Mouse (Mus musculus) midbrain, embryonic 12.5 days (tissue): Measurements from ENCODE around the gene Rnf4. TPM values are rescaled to one million over a fixed set of nuclear protein-coding genes. Genes with fewer than 3 reads are reported as not detected.

Source experiments
- ATAC-seq: fragments of 200-750 bp; cut with Nextera tagmentation; 2 replicates; pipeline ENCODE4 v1.8.0; 2017; ENCODE audit warnings: low read depth, moderate TSS enrichment, moderate library complexity; ENCODE audit not compliant: low FRiP score
- H3K27ac ChIP-seq: fragments of 300-500 bp; sonication (generic); replicated peaks from 2 replicates; pipeline ENCODE4 v1.5.1; 2016; ENCODE audit warnings: mild to moderate bottlenecking
- H3K27me3 ChIP-seq: fragments of 300-500 bp; sonication (generic); 2 replicates; pipeline ENCODE4 v1.6.1; 2016; ENCODE audit warnings: mild to moderate bottlenecking
- H3K36me3 ChIP-seq: fragments of 300-500 bp; sonication (generic); 2 replicates; pipeline ENCODE4 v1.6.1; 2016
- H3K4me1 ChIP-seq: fragments of 300-500 bp; sonication (generic); 2 replicates; pipeline ENCODE4 v1.6.1; 2016
- H3K4me2 ChIP-seq: fragments of 300-500 bp; sonication (generic); replicated peaks from 2 replicates; pipeline ENCODE4 v1.6.1; 2016; ENCODE audit warnings: mild to moderate bottlenecking, moderate library complexity
- H3K4me3 ChIP-seq: fragments of 300-500 bp; sonication (generic); 2 replicates; pipeline ENCODE4 v1.5.1; 2016; ENCODE audit warnings: mild to moderate bottlenecking
- H3K9ac ChIP-seq: fragments of 300-500 bp; sonication (generic); replicated peaks from 2 replicates; pipeline ENCODE4 v1.6.1; 2016; ENCODE audit warnings: mild to moderate bottlenecking, moderate library complexity
- H3K9me3 ChIP-seq: fragments of 300-500 bp; sonication (generic); 2 replicates; pipeline ENCODE4 v1.6.1; 2016; ENCODE audit warnings: mild to moderate bottlenecking
- WGBS: fragments of 180-500 bp; shearing (Covaris S2); methylation state at CpG from one replicate; pipeline ENCODE4 v1.1.7; 2016; 5-methylcytosine and 5-hydroxymethylcytosine counted together
- polyA plus RNA-seq: library from polyadenylated mRNA; unstranded; fragments of >200 nt; fragmentation: Nextera tagmentation; extraction: Ambion mirVana; gene quantifications from 2 replicates; pipeline ENCODE4 v1.2.1, GENCODE M21; 2016

Gene Rnf4
- polyA plus RNA-seq, 1 experiment from 2014 or later: 172 TPM

- no peaks in the 10 kb centered on the region for H3K27me3 ChIP-seq
- no peak overlapping the region for H3K4me3 ChIP-seq
- H3K9ac ChIP-seq: no peak overlapping the region
- H3K36me3 ChIP-seq: no peaks in the 10 kb centered on the region
- H3K4me1 ChIP-seq: no peaks in the 10 kb centered on the region
- no peak for ATAC-seq
- no peaks in the 10 kb centered on the region for H3K9me3 ChIP-seq
- WGBS: 80% methylated on average over 7 of the region's 7 CpGs
- no peak overlapping the region for H3K27ac ChIP-seq
- H3K4me2 ChIP-seq: no peak overlapping the region
Measured at GRCm38 (mm10) chr5:34302377-34302776, 33.7 kb upstream of the Rnf4 start.

GRCm38 (mm10) chr5:34309016-34309415 is 27.1 kb upstream of the Rnf4 start:
- H3K9ac ChIP-seq: no peak overlapping the region
- no peaks in the 10 kb centered on the region for H3K4me1 ChIP-seq
- 81% methylated on average over 3 of the region's 3 CpGs for WGBS
- no peaks in the 10 kb centered on the region for H3K27me3 ChIP-seq
- no peak overlapping the region for H3K4me3 ChIP-seq
- H3K9me3 ChIP-seq: no peaks in the 10 kb centered on the region
- no peak overlapping the region for H3K27ac ChIP-seq
- no peak for ATAC-seq
- no peak overlapping the region for H3K4me2 ChIP-seq
- H3K36me3 ChIP-seq: no peaks in the 10 kb centered on the region

GRCm38 (mm10) chr5:34319491-34320034 is 16.5 kb upstream of the Rnf4 start:
- no peak overlapping the region for H3K9ac ChIP-seq
- no peak for ATAC-seq
- WGBS: 67% methylated on average over 2 of the region's 2 CpGs
- H3K4me3 ChIP-seq: no peak overlapping the region
- no peaks in the 10 kb centered on the region for H3K9me3 ChIP-seq
- H3K27me3 ChIP-seq: no peaks in the 10 kb centered on the region
- H3K36me3 ChIP-seq: no peaks in the 10 kb centered on the region
- H3K4me2 ChIP-seq: no peak overlapping the region
- no peaks in the 10 kb centered on the region for H3K4me1 ChIP-seq
- H3K27ac ChIP-seq: no peak overlapping the region

GRCm38 (mm10) chr5:34321236-34321635 is 14.9 kb upstream of the Rnf4 start:
- no peaks in the 10 kb centered on the region for H3K27me3 ChIP-seq
- H3K4me1 ChIP-seq: peaks cover 3% of the 10 kb centered on the region
- H3K9me3 ChIP-seq: no peaks in the 10 kb centered on the region
- no peaks in the 10 kb centered on the region for H3K36me3 ChIP-seq
- WGBS: 92% methylated on average over 4 of the region's 4 CpGs
- no peak overlapping the region for H3K4me3 ChIP-seq
- H3K4me2 ChIP-seq: no peak overlapping the region
- no peak for ATAC-seq
- no peak overlapping the region for H3K27ac ChIP-seq
- H3K9ac ChIP-seq: no peak overlapping the region

- no peaks in the 10 kb centered on the region; the same call in 1 of the 2 replicates for H3K27me3 ChIP-seq
- no peak for ATAC-seq
Measured at GRCm38 (mm10) chr5:34325286-34325685, 10.8 kb upstream of the Rnf4 start.

GRCm38 (mm10) chr5:34326249-34326691 is 9.8 kb upstream of the Rnf4 start:
- Histone ChIP-seq H3K9ac (no peak overlapping the region), H3K27me3 (no peaks in the 10 kb centered on the region; the same call in 1 of the 2 replicates), H3K9me3 (no peaks in the 10 kb centered on the region), H3K4me3 (no peak overlapping the region), H3K36me3 (no peaks in the 10 kb centered on the region), H3K4me1 (peaks cover 14% of the 10 kb centered on the region), H3K27ac (0 out of 2 replicates have a peak overlapping the region, but pooled peaks have one; percentile 11), H3K4me2 (no peak overlapping the region)
- WGBS: 21% methylated on average over 4 of the region's 4 CpGs
- no peak for ATAC-seq

More at GRCm38 (mm10) chr5:34325286-34325685, 10.8 kb upstream of the Rnf4 start:
- H3K4me3 ChIP-seq: no peak overlapping the region
- H3K27ac ChIP-seq: no peak overlapping the region
- no peaks in the 10 kb centered on the region for H3K36me3 ChIP-seq
- no peaks in the 10 kb centered on the region for H3K9me3 ChIP-seq
- no peak overlapping the region for H3K4me2 ChIP-seq
- H3K9ac ChIP-seq: no peak overlapping the region
- peaks cover 14% of the 10 kb centered on the region for H3K4me1 ChIP-seq

- H3K27me3 ChIP-seq: no peaks in the 10 kb centered on the region; the same call in 1 of the 2 replicates
- ATAC-seq: peak; percentile 76
- no peaks in the 10 kb centered on the region for H3K36me3 ChIP-seq
- H3K4me1 ChIP-seq: peaks cover 14% of the 10 kb centered on the region
- H3K9me3 ChIP-seq: no peaks in the 10 kb centered on the region
- WGBS: 11% methylated on average over 31 of the region's 31 CpGs
- H3K4me2 ChIP-seq: peak overlapping the region; percentile 55
- peak overlapping the region; percentile 35 for H3K4me3 ChIP-seq
- 0 out of 2 replicates have a peak overlapping the region, but pooled peaks have one; percentile 15 for H3K27ac ChIP-seq
- H3K9ac ChIP-seq: peak overlapping the region; percentile 44
Measured at GRCm38 (mm10) chr5:34326875-34327576, 9.1 kb upstream of the Rnf4 start.

- no peak for ATAC-seq
- Histone ChIP-seq H3K9me3 (no peaks in the 10 kb centered on the region), H3K4me1 (peaks cover 15% of the 10 kb centered on the region), H3K4me2 (no peak overlapping the region), H3K36me3 (no peaks in the 10 kb centered on the region), H3K27ac (no peak overlapping the region), H3K4me3 (no peak overlapping the region), H3K9ac (no peak overlapping the region), H3K27me3 (no peaks in the 10 kb centered on the region; the same call in 1 of the 2 replicates)
- 84% methylated on average over 2 of the region's 2 CpGs for WGBS
Measured at GRCm38 (mm10) chr5:34330136-34330535, 6.0 kb upstream of the Rnf4 start.

- H3K27me3 ChIP-seq: no peaks in the 10 kb centered on the region
- no peak for ATAC-seq
- no peak overlapping the region for H3K9ac ChIP-seq
- H3K36me3 ChIP-seq: peaks cover 3% of the 10 kb centered on the region; the same call in 1 of the 2 replicates
- no peak overlapping the region for H3K27ac ChIP-seq
- no peak overlapping the region for H3K4me2 ChIP-seq
- 89% methylated on average over 1 of the region's 1 CpGs for WGBS
- H3K9me3 ChIP-seq: no peaks in the 10 kb centered on the region
- peaks cover 20% of the 10 kb centered on the region for H3K4me1 ChIP-seq
- no peak overlapping the region for H3K4me3 ChIP-seq
Measured at GRCm38 (mm10) chr5:34334081-34334480, 2.0 kb upstream of the Rnf4 start.

GRCm38 (mm10) chr5:34335539-34336096 is 471 bp upstream of the Rnf4 start:
- ATAC-seq: no peak; the same call in none of the 2 replicates
- H3K36me3 ChIP-seq: peaks cover 3% of the 10 kb centered on the region; the same call in 1 of the 2 replicates
- no peaks in the 10 kb centered on the region for H3K9me3 ChIP-seq

GRCm38 (mm10) chr5:34336775-34337450 is 824 bp downstream of the Rnf4 start:
- peak overlapping the region; percentile 96 for H3K9ac ChIP-seq
- H3K27ac ChIP-seq: peak overlapping the region; percentile 94
- H3K9me3 ChIP-seq: no peaks in the 10 kb centered on the region
- peaks cover 20% of the 10 kb centered on the region for H3K4me1 ChIP-seq
- under 1% methylated on average over 42 of the region's 42 CpGs for WGBS
- H3K4me2 ChIP-seq: peak overlapping the region; percentile 82
- peak; percentile 44 for ATAC-seq
- H3K36me3 ChIP-seq: peaks cover 3% of the 10 kb centered on the region; the same call in 1 of the 2 replicates
- H3K27me3 ChIP-seq: no peaks in the 10 kb centered on the region
- H3K4me3 ChIP-seq: peak overlapping the region; percentile 99

More at GRCm38 (mm10) chr5:34335539-34336096, 471 bp upstream of the Rnf4 start:
- Histone ChIP-seq H3K4me2 (peak overlapping the region; percentile 82), H3K27ac (peak overlapping the region; percentile 85), H3K4me1 (peaks cover 20% of the 10 kb centered on the region), H3K9ac (peak overlapping the region; percentile 94), H3K4me3 (peak overlapping the region; percentile 99), H3K27me3 (no peaks in the 10 kb centered on the region)
- WGBS: 3% methylated on average over 21 of the region's 21 CpGs
